ENCODE assay signal across 34 mouse cellular contexts in the genomic region with DNA sequence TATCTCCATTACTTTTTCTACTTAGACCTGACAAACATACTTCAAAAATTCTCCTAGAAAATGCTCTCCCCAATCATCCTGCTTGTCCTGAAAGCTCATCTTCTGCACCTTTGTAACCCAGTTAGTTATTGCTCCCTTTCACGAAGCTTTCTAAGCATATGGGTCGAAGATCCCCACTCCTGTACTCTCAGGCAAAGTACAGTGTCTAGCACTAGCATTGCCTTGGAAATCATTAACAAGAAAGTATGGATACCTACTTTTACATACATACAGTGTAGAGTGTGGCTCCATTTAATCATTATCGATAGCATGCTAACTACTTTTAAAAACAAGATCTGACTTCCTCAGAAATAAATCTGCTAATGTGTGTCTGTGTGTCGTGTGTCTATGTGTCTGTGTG.
"Had no signal": no experiment of that assay in that cellular context is flagged by ENCODE, and none has a peak within 500 bp of the region (broad histone marks: within the 10 kb centered on the region; RNA-seq: fewer than 3 reads in every experiment).

No protein-coding gene starts in this region.

- H3K9me3 ChIP-seq: heart, embryonic 10.5 days; heart, embryonic 12.5 days; heart, embryonic 13.5 days; heart, embryonic 15.5 days; hindbrain, embryonic 10.5 days; hindbrain, embryonic 12.5 days; hindbrain, embryonic 13.5 days; hindbrain, embryonic 15.5 days; intestine, embryonic 15.5 days had no signal

- H3K4me2 ChIP-seq: heart, embryonic 11.5 days; heart, embryonic 12.5 days; heart, embryonic 13.5 days; heart, embryonic 15.5 days; hindbrain, embryonic 12.5 days; hindbrain, embryonic 13.5 days; hindbrain, embryonic 14.5 days; hindbrain, embryonic 15.5 days; intestine, embryonic 15.5 days had no signal

- H3K4me1 ChIP-seq: heart, embryonic 10.5 days; heart, embryonic 12.5 days; heart, embryonic 13.5 days; heart, embryonic 15.5 days; hindbrain, embryonic 10.5 days; hindbrain, embryonic 12.5 days; hindbrain, embryonic 13.5 days; hindbrain, embryonic 15.5 days; intestine, embryonic 15.5 days had no signal

- H3K36me3 ChIP-seq: heart, embryonic 10.5 days; heart, embryonic 12.5 days; heart, embryonic 13.5 days; heart, embryonic 15.5 days; hindbrain, embryonic 10.5 days; hindbrain, embryonic 12.5 days; hindbrain, embryonic 13.5 days; hindbrain, embryonic 15.5 days; intestine, embryonic 15.5 days had no signal

- H3K27ac ChIP-seq: heart, embryonic 10.5 days; heart, embryonic 13.5 days; heart, embryonic 15.5 days; hindbrain, embryonic 10.5 days; hindbrain, embryonic 12.5 days; hindbrain, embryonic 13.5 days; hindbrain, embryonic 14.5 days; hindbrain, embryonic 15.5 days; hindbrain, postnatal 0 days; intestine, embryonic 15.5 days; kidney, postnatal 0 days; layer of hippocampus, adult 2 months; left cerebral cortex, adult 2 months had no signal

- H3K9ac ChIP-seq: heart, embryonic 12.5 days; heart, embryonic 13.5 days; heart, embryonic 15.5 days; hindbrain, embryonic 12.5 days; hindbrain, embryonic 13.5 days; hindbrain, embryonic 14.5 days; hindbrain, embryonic 15.5 days; intestine, embryonic 15.5 days had no signal

- H3K27me3 ChIP-seq: heart, embryonic 12.5 days; heart, embryonic 13.5 days; heart, embryonic 15.5 days; hindbrain, embryonic 12.5 days; hindbrain, embryonic 13.5 days; hindbrain, embryonic 15.5 days; intestine, embryonic 15.5 days had no signal

- H3K4me3 ChIP-seq: heart, embryonic 10.5 days; heart, embryonic 12.5 days; heart, embryonic 13.5 days; heart, embryonic 15.5 days; hindbrain, embryonic 10.5 days; hindbrain, embryonic 12.5 days; hindbrain, embryonic 13.5 days; hindbrain, embryonic 15.5 days; intestine, embryonic 15.5 days; layer of hippocampus, adult 2 months; left cerebral cortex, adult 2 months had no signal

- DNase-seq: heart, postnatal 10 days; heart, postnatal 14 days; heart, postnatal 36 days; heart, postnatal 4 days; kidney, adult 11 months; kidney, adult 18-20 months; kidney, adult 2 months; kidney, adult 8-10 months; kidney, adult 9 months; kidney, postnatal 14 days; kidney, postnatal 25 days; kidney, postnatal 36 days; kidney, postnatal 4 days; layer of hippocampus, adult 9-11 months; layer of hippocampus, postnatal 36 days had no signal

- ATAC-seq: hindbrain, embryonic 16.5 days; hindbrain, postnatal 0 days; inflammation-experienced regulatory T-cells, adult 6 months; intestine, embryonic 15.5 days; intestine, embryonic 16.5 days; intestine, postnatal 0 days had no signal
